Mouse (Mus musculus): ENCODE data around the gene Mov10. TPM values are rescaled to one million over a fixed set of nuclear protein-coding genes. Genes with fewer than 3 reads are reported as not detected.
A peak's percentile ranks its signal among the peaks of the same experiment; 100 is the strongest.

The Mov10 gene
- polyA plus RNA-seq, 1 experiment from 2014 or later, result 17.4 TPM

DNA sequence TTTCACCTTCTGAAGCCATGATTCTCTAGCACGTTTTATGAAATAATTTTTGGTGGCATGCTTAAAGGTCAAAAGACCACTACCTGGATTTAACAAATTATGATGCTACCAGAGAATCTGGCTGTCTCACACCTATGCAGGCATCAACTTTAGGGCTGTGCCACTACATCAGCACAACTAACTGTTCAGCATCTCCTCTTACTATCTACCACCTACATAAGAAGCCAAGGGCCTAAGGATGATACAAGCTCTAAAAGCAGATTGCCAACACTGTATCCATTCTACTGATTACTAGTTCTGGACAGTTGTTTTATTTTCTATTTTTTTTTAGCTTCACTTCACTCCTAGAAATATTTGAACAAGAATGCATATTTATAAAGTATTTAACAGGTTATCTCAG lies 36.1 kb upstream of the Mov10 start:
- 94% methylated on average over 1 of the region's 1 CpGs for WGBS
- no peak overlapping the region for H3K4me2 ChIP-seq (ENCODE audit: low read depth)
- no peaks in the 10 kb centered on the region; the same call in 1 of the 2 replicates for H3K36me3 ChIP-seq (ENCODE audit: control insufficient read depth, insufficient read depth, low read length)
- H3K27ac ChIP-seq (ENCODE audit: low read depth, low read length), result no peak overlapping the region
- DNase-seq (ENCODE audit: low spot score), result no peak
- no peaks in the 10 kb centered on the region for H3K27me3 ChIP-seq (ENCODE audit: control insufficient read depth, insufficient read depth, low read length)
- H3K4me1 ChIP-seq (ENCODE audit: control insufficient read depth, insufficient read depth, low read length), result no peaks in the 10 kb centered on the region
- H3K9ac ChIP-seq (ENCODE audit: low read length), result no peak overlapping the region
- H3K4me3 ChIP-seq (ENCODE audit: low read depth, low read length), result no peak overlapping the region
- no peaks in the 10 kb centered on the region for H3K9me3 ChIP-seq (ENCODE audit: control insufficient read depth, low read length)
- no peak for ATAC-seq (ENCODE audit: insufficient read depth, low FRiP score, low TSS enrichment)

DNA sequence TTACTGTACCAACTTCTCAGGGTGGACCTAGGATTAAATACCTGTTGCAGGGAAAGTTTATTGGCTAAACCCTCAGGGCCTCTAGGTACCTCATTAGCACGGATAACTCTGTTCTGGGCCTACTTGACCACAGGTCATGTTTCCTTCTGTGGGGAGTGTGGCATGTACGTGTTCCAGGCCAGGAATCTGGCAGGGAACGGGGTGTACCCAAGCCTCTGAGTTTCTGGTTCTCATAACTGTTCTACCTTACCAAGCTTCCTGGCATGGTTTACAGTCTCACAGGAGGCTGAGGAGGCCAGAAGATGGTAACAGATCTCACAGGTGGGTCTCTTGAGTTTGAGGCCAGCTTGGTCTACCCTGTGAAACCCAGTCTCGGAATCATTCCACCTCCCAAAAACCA lies 28.2 kb upstream of the Mov10 start:
- Histone ChIP-seq H3K4me2 (ENCODE audit: low read depth) (no peak overlapping the region), H3K27me3 (ENCODE audit: control insufficient read depth, insufficient read depth, low read length) (no peaks in the 10 kb centered on the region), H3K27ac (ENCODE audit: low read depth, low read length) (no peak overlapping the region), H3K36me3 (ENCODE audit: control insufficient read depth, insufficient read depth, low read length) (peaks cover 13% of the 10 kb centered on the region), H3K9me3 (ENCODE audit: control insufficient read depth, low read length) (no peaks in the 10 kb centered on the region), H3K4me3 (ENCODE audit: low read depth, low read length) (no peak overlapping the region), H3K9ac (ENCODE audit: low read length) (no peak overlapping the region), H3K4me1 (ENCODE audit: control insufficient read depth, insufficient read depth, low read length) (no peaks in the 10 kb centered on the region)
- DNase-seq (ENCODE audit: low spot score) (no peak), ATAC-seq (ENCODE audit: insufficient read depth, low FRiP score, low TSS enrichment) (no peak)
- 95% methylated on average over 4 of the region's 4 CpGs for WGBS

DNA sequence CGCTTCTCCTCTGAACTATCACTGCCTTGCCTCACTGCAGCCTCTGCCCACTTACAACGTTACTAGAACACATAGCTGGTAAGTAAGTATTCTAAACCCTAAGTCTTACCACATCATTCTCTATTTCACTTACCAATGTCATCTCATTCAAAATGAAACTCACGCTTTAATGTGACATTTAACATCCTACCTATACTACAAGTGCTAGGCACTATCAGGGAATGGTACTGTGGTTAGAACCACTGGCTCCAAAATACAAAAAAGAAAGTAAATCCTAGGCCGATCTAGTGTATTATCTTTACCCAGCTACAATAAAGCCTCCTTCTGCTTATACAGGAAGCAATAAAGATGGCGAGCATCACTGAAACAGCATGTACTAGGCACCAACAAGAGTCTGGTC lies 22.7 kb upstream of the Mov10 start:
- DNase-seq (ENCODE audit: low spot score) (no peak), ATAC-seq (ENCODE audit: insufficient read depth, low FRiP score, low TSS enrichment) (no peak)
- WGBS, result 97% methylated on average over 5 of the region's 5 CpGs
- Histone ChIP-seq H3K4me3 (ENCODE audit: low read depth, low read length) (no peak overlapping the region), H3K4me2 (ENCODE audit: low read depth) (no peak overlapping the region), H3K36me3 (ENCODE audit: control insufficient read depth, insufficient read depth, low read length) (peaks cover 16% of the 10 kb centered on the region), H3K27ac (ENCODE audit: low read depth, low read length) (no peak overlapping the region), H3K9ac (ENCODE audit: low read length) (no peak overlapping the region), H3K4me1 (ENCODE audit: control insufficient read depth, insufficient read depth, low read length) (no peaks in the 10 kb centered on the region), H3K9me3 (ENCODE audit: control insufficient read depth, low read length) (no peaks in the 10 kb centered on the region), H3K27me3 (ENCODE audit: control insufficient read depth, insufficient read depth, low read length) (no peaks in the 10 kb centered on the region)

DNA sequence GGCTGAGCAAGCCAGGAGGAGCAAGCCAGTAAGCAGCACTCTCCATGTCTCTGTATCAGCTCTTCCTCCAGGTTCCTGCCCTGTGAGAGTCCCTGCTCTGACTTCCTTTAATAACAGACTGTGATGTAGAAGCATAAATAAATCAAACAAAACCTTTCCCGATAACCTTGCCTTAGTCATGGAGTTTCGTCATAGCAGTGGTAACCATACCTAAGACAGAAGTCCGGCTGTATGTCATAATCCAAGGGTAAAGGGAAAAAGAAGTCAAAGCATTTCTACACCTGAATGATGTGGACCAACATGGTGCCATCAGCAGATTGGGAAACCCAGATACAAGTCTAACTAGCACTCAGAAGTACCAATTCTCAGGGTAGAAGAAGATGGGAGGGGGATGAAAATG lies 17.4 kb upstream of the Mov10 start:
- DNase-seq (ENCODE audit: low spot score) (no peak), ATAC-seq (ENCODE audit: insufficient read depth, low FRiP score, low TSS enrichment) (no peak)
- no peak overlapping the region for H3K9ac ChIP-seq (ENCODE audit: low read length)
- H3K27ac ChIP-seq (ENCODE audit: low read depth, low read length), result no peak overlapping the region
- H3K36me3 ChIP-seq (ENCODE audit: control insufficient read depth, insufficient read depth, low read length), result peaks cover 3% of the 10 kb centered on the region
- 93% methylated on average over 3 of the region's 3 CpGs for WGBS
- no peak overlapping the region for H3K4me2 ChIP-seq (ENCODE audit: low read depth)
- no peak overlapping the region for H3K4me3 ChIP-seq (ENCODE audit: low read depth, low read length)
- no peaks in the 10 kb centered on the region for H3K4me1 ChIP-seq (ENCODE audit: control insufficient read depth, insufficient read depth, low read length)
- H3K27me3 ChIP-seq (ENCODE audit: control insufficient read depth, insufficient read depth, low read length), result no peaks in the 10 kb centered on the region
- no peaks in the 10 kb centered on the region for H3K9me3 ChIP-seq (ENCODE audit: control insufficient read depth, low read length)

DNA sequence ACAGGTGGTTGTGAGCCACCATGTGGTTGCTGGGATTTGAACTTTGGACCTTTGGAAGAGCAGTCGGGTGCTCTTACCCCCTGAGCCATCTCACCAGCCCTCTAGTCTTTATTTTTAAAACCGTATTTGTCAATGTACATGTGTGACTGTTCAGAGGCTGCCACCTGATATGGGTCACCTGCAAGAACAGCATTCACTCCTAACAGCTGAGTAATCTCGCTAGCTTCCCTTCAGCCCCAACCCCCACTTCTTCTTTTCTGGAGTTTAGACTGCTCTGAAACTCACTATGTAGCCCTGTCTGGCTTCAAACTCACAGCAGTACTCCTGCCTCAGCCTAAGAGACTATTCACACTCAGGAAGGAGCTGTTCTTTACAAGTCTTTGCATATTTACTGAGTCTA lies 4.0 kb upstream of the Mov10 start:
- WGBS, result 85% methylated on average over 3 of the region's 3 CpGs
- ATAC-seq (ENCODE audit: insufficient read depth, low FRiP score, low TSS enrichment), result no peak

DNA sequence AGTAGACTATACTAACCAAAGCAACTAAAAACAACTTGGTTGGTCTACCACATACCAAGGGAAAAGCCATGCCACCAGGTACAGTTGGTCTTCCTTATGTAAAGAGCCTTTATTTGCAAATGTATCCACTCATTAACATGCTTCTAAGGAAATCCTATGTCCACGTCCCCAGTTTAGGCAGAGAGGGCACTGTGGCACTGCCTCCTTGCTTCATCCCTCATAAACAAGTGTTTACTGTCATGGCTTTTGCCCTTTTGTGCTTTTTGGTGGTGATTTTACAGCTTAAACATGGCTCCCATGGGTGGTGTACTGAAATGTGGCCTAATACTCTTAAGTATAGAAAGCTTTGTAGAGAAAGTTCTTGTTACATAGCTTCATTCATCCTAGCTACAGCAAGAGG lies 2.1 kb upstream of the Mov10 start:
- WGBS, result 56% methylated on average over 1 of the region's 1 CpGs
- H3K36me3 ChIP-seq (ENCODE audit: control insufficient read depth, insufficient read depth, low read length), result no peaks in the 10 kb centered on the region

More for the DNA sequence above, 4.0 kb upstream of the Mov10 start:
- no peak overlapping the region for H3K4me2 ChIP-seq (ENCODE audit: low read depth)
- DNase-seq (ENCODE audit: low spot score), result no peak
- no peak overlapping the region for H3K4me3 ChIP-seq (ENCODE audit: low read depth, low read length)
- H3K9me3 ChIP-seq (ENCODE audit: control insufficient read depth, low read length), result no peaks in the 10 kb centered on the region
- H3K27ac ChIP-seq (ENCODE audit: low read depth, low read length), result no peak overlapping the region
- H3K9ac ChIP-seq (ENCODE audit: low read length), result no peak overlapping the region
- H3K27me3 ChIP-seq (ENCODE audit: control insufficient read depth, insufficient read depth, low read length), result no peaks in the 10 kb centered on the region
- peaks cover 5% of the 10 kb centered on the region for H3K4me1 ChIP-seq (ENCODE audit: control insufficient read depth, insufficient read depth, low read length)
- no peaks in the 10 kb centered on the region; the same call in 1 of the 2 replicates for H3K36me3 ChIP-seq (ENCODE audit: control insufficient read depth, insufficient read depth, low read length)

DNA sequence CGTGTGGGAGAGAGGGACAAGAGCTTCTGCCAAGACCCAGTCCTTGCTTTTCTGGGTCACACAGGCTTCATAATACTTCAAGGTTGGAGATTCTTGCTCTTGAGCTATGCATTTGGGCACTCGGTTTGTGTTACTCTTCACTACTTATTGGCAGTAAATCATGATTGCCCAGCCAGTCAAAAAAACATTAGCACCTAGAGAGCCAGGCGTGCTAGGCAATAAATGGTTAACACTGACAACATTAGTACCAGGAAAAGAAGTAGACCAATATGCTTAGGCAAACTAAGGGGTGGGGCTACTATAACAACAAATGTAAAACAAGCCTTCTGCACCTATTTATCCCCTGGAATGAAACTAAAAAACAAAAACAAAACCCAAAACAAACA lies 379 bp upstream of the Mov10 start:
- ATAC-seq (ENCODE audit: insufficient read depth, low FRiP score, low TSS enrichment) (no peak; the same call in 1 of the 2 replicates), DNase-seq (ENCODE audit: low spot score) (no peak)
- no peak overlapping the region for H3K27ac ChIP-seq (ENCODE audit: low read depth, low read length)
- H3K36me3 ChIP-seq (ENCODE audit: control insufficient read depth, insufficient read depth, low read length), result no peaks in the 10 kb centered on the region
- peaks cover 5% of the 10 kb centered on the region for H3K4me1 ChIP-seq (ENCODE audit: control insufficient read depth, insufficient read depth, low read length)
- H3K9me3 ChIP-seq (ENCODE audit: control insufficient read depth, low read length), result no peaks in the 10 kb centered on the region
- H3K4me2 ChIP-seq (ENCODE audit: low read depth), result peak overlapping the region; percentile 95
- H3K27me3 ChIP-seq (ENCODE audit: control insufficient read depth, insufficient read depth, low read length), result no peaks in the 10 kb centered on the region
- H3K9ac ChIP-seq (ENCODE audit: low read length), result peak overlapping the region; percentile 78
- H3K4me3 ChIP-seq (ENCODE audit: low read depth, low read length), result peak overlapping the region; percentile 83
- 4% methylated on average over 3 of the region's 3 CpGs for WGBS

More for the DNA sequence above, 2.1 kb upstream of the Mov10 start:
- H3K9ac ChIP-seq (ENCODE audit: low read length), result no peak overlapping the region
- no peak overlapping the region for H3K27ac ChIP-seq (ENCODE audit: low read depth, low read length)
- no peak overlapping the region for H3K4me3 ChIP-seq (ENCODE audit: low read depth, low read length)
- no peaks in the 10 kb centered on the region for H3K27me3 ChIP-seq (ENCODE audit: control insufficient read depth, insufficient read depth, low read length)
- peaks cover 5% of the 10 kb centered on the region for H3K4me1 ChIP-seq (ENCODE audit: control insufficient read depth, insufficient read depth, low read length)
- no peak overlapping the region for H3K4me2 ChIP-seq (ENCODE audit: low read depth)
- H3K9me3 ChIP-seq (ENCODE audit: control insufficient read depth, low read length), result no peaks in the 10 kb centered on the region
- ATAC-seq (ENCODE audit: insufficient read depth, low FRiP score, low TSS enrichment), result no peak
- DNase-seq (ENCODE audit: low spot score), result no peak

DNA sequence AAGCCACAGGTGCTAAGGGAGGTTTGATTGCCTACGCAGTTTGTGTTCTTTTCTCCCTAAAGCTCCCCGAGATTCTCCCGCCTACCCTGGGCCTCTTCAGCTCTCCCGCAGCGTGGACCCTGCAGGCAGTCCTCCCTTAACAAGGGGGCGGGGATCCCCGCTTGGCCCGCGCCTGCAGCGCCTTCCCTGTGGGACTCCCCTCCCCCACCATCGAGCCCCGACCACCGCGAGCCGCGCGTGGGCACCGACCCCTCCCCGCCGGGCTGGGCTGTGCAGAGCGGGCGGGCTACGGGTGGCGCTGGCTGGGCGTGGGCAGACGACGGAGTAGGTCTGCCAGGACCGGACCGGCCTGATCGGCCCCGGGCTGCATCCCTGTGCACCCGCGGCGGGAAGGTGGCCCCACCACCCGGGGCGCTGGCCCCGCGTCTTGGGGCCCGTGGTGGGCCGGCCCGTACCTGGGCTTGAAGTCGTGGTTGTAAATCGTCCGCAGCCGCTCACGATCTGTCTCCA lies 827 bp downstream of the Mov10 start:
- Histone ChIP-seq H3K9me3 (ENCODE audit: control insufficient read depth, low read length) (no peaks in the 10 kb centered on the region), H3K27me3 (ENCODE audit: control insufficient read depth, insufficient read depth, low read length) (no peaks in the 10 kb centered on the region), H3K4me3 (ENCODE audit: low read depth, low read length) (peak overlapping the region; percentile 83), H3K36me3 (ENCODE audit: control insufficient read depth, insufficient read depth, low read length) (no peaks in the 10 kb centered on the region), H3K9ac (ENCODE audit: low read length) (peak overlapping the region; percentile 78), H3K27ac (ENCODE audit: low read depth, low read length) (0 out of 2 replicates have a peak overlapping the region, but pooled peaks have one; percentile 23), H3K4me2 (ENCODE audit: low read depth) (peak overlapping the region; percentile 95), H3K4me1 (ENCODE audit: control insufficient read depth, insufficient read depth, low read length) (peaks cover 5% of the 10 kb centered on the region)
- ATAC-seq (ENCODE audit: insufficient read depth, low FRiP score, low TSS enrichment) (peak; percentile 62), DNase-seq (ENCODE audit: low spot score) (peak; percentile 56)
- WGBS, result under 1% methylated on average over 46 of the region's 46 CpGs

DNA sequence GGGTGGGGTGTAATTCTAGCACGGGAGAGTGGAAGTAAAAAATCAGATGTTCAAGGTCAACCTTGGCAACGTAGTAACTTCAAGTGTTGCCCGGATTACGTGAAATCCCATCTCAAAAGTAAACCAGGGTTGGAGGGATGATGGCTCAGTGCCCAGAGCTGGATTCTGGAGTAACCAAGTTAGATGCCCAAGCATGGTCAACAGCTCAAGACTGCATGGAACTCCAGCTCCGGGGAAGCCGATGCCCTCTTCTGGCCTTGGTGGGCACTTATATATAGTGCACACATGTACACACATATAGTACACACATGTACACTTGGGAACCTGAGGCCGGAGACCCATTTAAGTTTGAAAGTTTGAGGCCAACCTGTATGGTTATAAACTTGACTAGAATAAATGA lies 2.2 kb downstream of the Mov10 start:
- WGBS, result 99% methylated on average over 7 of the region's 7 CpGs
- Histone ChIP-seq H3K27me3 (ENCODE audit: control insufficient read depth, insufficient read depth, low read length) (no peaks in the 10 kb centered on the region), H3K36me3 (ENCODE audit: control insufficient read depth, insufficient read depth, low read length) (no peaks in the 10 kb centered on the region), H3K4me1 (ENCODE audit: control insufficient read depth, insufficient read depth, low read length) (peaks cover 5% of the 10 kb centered on the region), H3K9ac (ENCODE audit: low read length) (no peak overlapping the region), H3K4me2 (ENCODE audit: low read depth) (no peak overlapping the region), H3K9me3 (ENCODE audit: control insufficient read depth, low read length) (no peaks in the 10 kb centered on the region), H3K4me3 (ENCODE audit: low read depth, low read length) (no peak overlapping the region), H3K27ac (ENCODE audit: low read depth, low read length) (no peak overlapping the region)
- ATAC-seq (ENCODE audit: insufficient read depth, low FRiP score, low TSS enrichment), result no peak
- no peak for DNase-seq (ENCODE audit: low spot score)
